Mouse (Mus musculus): ENCODE measurements around the gene Rgs8. TPM values are rescaled to one million over a fixed set of nuclear protein-coding genes. Genes with fewer than 3 reads are reported as not detected.

Rgs8 gene
- polyA plus RNA-seq, 1 experiment, result 0.02 TPM

- no peaks in the 10 kb centered on the region for H3K36me3 ChIP-seq (ENCODE audit: control insufficient read depth, insufficient read depth, low read length)
- no peaks in the 10 kb centered on the region for H3K27me3 ChIP-seq (replicated peaks; ENCODE audit: control insufficient read depth, insufficient read depth, low read length)
- DNase-seq, result peak; percentile 69
- WGBS, result 56% methylated on average over 3 of the region's 3 CpGs
- H3K27ac ChIP-seq (ENCODE audit: insufficient read depth, low read depth, low read length), result no peak overlapping the region
- H3K4me1 ChIP-seq (ENCODE audit: control insufficient read depth, insufficient read depth, low read length), result no peaks in the 10 kb centered on the region
- TF ChIP-seq CTCF (conservative IDR thresholded peaks at IDR 0.05; ENCODE audit: insufficient read depth, insufficient read length, low read depth, low read length), result no peak
- no peak for TF ChIP-seq POLR2A (IDR thresholded peaks at IDR 0.05; ENCODE audit: low read depth, low read length)
- no peak overlapping the region for H3K4me3 ChIP-seq (ENCODE audit: insufficient read depth, low read depth, low read length)
These were observed 77.8 kb downstream of the Rgs8 start for GRCm38 (mm10) chr1:153730671-153731070.

GRCm38 (mm10) chr1:153733181-153733580 lies 80.4 kb downstream of the Rgs8 start:
- H3K36me3 ChIP-seq (ENCODE audit: control insufficient read depth, insufficient read depth, low read length), result no peaks in the 10 kb centered on the region
- no peak overlapping the region for H3K27ac ChIP-seq (ENCODE audit: insufficient read depth, low read depth, low read length)
- no peak for DNase-seq
- no peaks in the 10 kb centered on the region for H3K4me1 ChIP-seq (ENCODE audit: control insufficient read depth, insufficient read depth, low read length)
- H3K27me3 ChIP-seq (replicated peaks; ENCODE audit: control insufficient read depth, insufficient read depth, low read length), result no peaks in the 10 kb centered on the region
- 79% methylated on average over 9 of the region's 9 CpGs for whole genome bisulfite sequencing
- TF ChIP-seq CTCF (conservative IDR thresholded peaks at IDR 0.05; ENCODE audit: insufficient read depth, insufficient read length, low read depth, low read length) (no peak), POLR2A (IDR thresholded peaks at IDR 0.05; ENCODE audit: low read depth, low read length) (no peak)
- H3K4me3 ChIP-seq (ENCODE audit: insufficient read depth, low read depth, low read length), result no peak overlapping the region

DNA sequence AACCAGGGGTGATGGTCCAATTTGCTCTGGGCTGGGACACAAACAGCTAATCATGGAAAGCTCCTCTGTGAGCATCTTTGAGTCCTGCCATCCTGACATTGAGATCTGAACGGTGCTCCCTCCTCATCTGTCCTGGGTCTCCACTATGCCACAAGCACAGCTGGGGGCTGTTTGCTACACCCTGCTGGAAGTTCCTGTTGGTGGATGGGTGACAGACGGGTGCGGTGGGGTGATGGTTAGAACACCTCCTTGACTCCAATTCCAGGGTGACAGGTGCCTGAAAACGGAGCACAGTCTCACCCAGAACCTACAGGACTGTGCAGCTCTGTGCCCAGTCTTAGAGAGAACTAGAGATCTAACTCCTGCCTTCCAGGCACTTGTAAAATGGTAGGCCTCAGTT lies 82.0 kb downstream of the Rgs8 start:
- TF ChIP-seq CTCF (conservative IDR thresholded peaks at IDR 0.05; ENCODE audit: insufficient read depth, insufficient read length, low read depth, low read length) (no peak), POLR2A (IDR thresholded peaks at IDR 0.05; ENCODE audit: low read depth, low read length) (no peak)
- Histone ChIP-seq H3K4me1 (ENCODE audit: control insufficient read depth, insufficient read depth, low read length) (no peaks in the 10 kb centered on the region), H3K27ac (ENCODE audit: insufficient read depth, low read depth, low read length) (no peak overlapping the region), H3K36me3 (ENCODE audit: control insufficient read depth, insufficient read depth, low read length) (no peaks in the 10 kb centered on the region), H3K4me3 (ENCODE audit: insufficient read depth, low read depth, low read length) (no peak overlapping the region), H3K27me3 (replicated peaks; ENCODE audit: control insufficient read depth, insufficient read depth, low read length) (no peaks in the 10 kb centered on the region)
- 87% methylated on average over 4 of the region's 4 CpGs for WGBS
- no peak for DNase-seq

DNA sequence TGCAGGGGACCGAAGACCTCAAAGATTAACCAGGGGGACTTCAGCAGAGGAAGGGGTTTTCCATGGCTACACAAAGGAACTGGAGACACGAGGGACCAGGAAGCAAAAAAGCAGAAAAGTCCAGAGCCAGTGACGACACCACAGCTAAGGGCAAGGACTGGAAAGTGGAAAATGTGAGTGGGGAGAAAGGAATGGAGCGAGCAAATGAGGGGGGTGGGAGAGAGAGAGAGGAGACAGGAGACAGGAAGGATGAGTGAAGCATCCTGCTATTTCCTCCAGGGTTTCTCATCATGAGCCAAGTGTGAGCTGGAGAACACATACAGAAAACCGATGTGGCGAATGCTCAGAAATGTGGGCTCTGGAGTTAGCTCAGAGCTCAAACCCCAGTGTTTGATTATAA lies 83.3 kb downstream of the Rgs8 start:
- TF ChIP-seq POLR2A (IDR thresholded peaks at IDR 0.05; ENCODE audit: low read depth, low read length), result no peak
- no peak for TF ChIP-seq CTCF (conservative IDR thresholded peaks at IDR 0.05; ENCODE audit: insufficient read depth, insufficient read length, low read depth, low read length)
- no peak overlapping the region for H3K27ac ChIP-seq (ENCODE audit: insufficient read depth, low read depth, low read length)
- DNase-seq, result no peak
- WGBS, result 64% methylated on average over 6 of the region's 6 CpGs
- H3K36me3 ChIP-seq (ENCODE audit: control insufficient read depth, insufficient read depth, low read length), result no peaks in the 10 kb centered on the region
- no peak overlapping the region for H3K4me3 ChIP-seq (ENCODE audit: insufficient read depth, low read depth, low read length)
- H3K4me1 ChIP-seq (ENCODE audit: control insufficient read depth, insufficient read depth, low read length), result no peaks in the 10 kb centered on the region
- no peaks in the 10 kb centered on the region for H3K27me3 ChIP-seq (replicated peaks; ENCODE audit: control insufficient read depth, insufficient read depth, low read length)

DNA sequence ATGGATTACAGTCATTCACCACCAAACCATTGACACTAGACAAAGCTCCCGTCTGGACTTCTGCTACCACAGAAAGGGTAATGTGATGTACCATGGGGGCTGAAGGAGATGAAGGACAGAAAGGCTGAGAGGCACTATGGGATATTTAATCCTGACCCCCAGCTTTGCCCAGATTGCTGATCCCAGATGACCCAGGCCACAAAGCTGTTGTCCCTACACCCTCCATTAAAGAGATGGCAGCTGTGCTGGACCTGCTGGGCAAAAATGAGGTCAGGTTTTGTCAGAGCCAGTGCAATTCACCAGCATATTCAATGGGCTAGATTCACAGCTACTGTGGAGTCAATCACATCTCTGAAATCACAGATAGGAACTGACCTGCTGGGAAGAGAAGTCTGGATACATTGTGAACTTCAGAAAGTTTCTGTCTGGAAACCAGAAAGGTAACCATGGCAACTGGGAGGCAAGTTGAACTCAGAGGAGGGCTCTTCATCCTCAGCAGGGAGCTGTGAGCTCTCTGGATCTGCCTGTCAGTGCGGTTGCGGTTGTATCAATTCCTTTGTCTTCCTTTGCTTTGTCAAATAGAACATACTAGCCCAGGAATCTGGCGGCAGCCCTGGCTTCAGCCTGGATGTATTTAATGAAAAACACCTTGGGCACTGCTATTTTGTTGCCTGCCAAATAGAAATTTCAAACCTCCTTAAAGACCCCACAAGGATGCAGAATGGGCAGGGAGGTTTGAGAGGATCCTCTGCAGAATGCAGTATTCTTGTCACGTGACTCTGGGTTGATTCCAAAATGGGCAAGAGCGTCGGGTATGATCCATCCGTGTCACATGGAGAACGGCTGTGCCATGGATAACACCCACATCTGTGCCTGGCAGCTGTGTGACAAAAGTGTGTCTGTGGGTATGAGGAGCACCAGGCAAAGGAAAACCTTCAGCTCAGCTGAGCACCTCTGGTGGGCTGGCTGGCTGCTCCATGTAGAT lies 84.6 kb downstream of the Rgs8 start:
- no peaks in the 10 kb centered on the region for H3K36me3 ChIP-seq (ENCODE audit: control insufficient read depth, insufficient read depth, low read length)
- no peak for DNase-seq
- 70% methylated on average over 9 of the region's 9 CpGs for WGBS
- no peaks in the 10 kb centered on the region for H3K27me3 ChIP-seq (replicated peaks; ENCODE audit: control insufficient read depth, insufficient read depth, low read length)
- H3K4me1 ChIP-seq (ENCODE audit: control insufficient read depth, insufficient read depth, low read length), result no peaks in the 10 kb centered on the region
- no peak overlapping the region for H3K4me3 ChIP-seq (ENCODE audit: insufficient read depth, low read depth, low read length)
- H3K27ac ChIP-seq (ENCODE audit: insufficient read depth, low read depth, low read length), result no peak overlapping the region
- TF ChIP-seq CTCF (conservative IDR thresholded peaks at IDR 0.05; ENCODE audit: insufficient read depth, insufficient read length, low read depth, low read length) (no peak), POLR2A (IDR thresholded peaks at IDR 0.05; ENCODE audit: low read depth, low read length) (no peak)

- Histone ChIP-seq H3K27ac (ENCODE audit: insufficient read depth, low read depth, low read length) (no peak overlapping the region), H3K36me3 (ENCODE audit: control insufficient read depth, insufficient read depth, low read length) (no peaks in the 10 kb centered on the region), H3K27me3 (replicated peaks; ENCODE audit: control insufficient read depth, insufficient read depth, low read length) (no peaks in the 10 kb centered on the region), H3K4me1 (ENCODE audit: control insufficient read depth, insufficient read depth, low read length) (no peaks in the 10 kb centered on the region), H3K4me3 (ENCODE audit: insufficient read depth, low read depth, low read length) (no peak overlapping the region)
- no peak for DNase-seq
- WGBS, result 25% methylated on average over 13 of the region's 13 CpGs
- TF ChIP-seq CTCF (conservative IDR thresholded peaks at IDR 0.05; ENCODE audit: insufficient read depth, insufficient read length, low read depth, low read length), result no peak
- no peak for TF ChIP-seq POLR2A (IDR thresholded peaks at IDR 0.05; ENCODE audit: low read depth, low read length)
These were observed 86.7 kb downstream of the Rgs8 start for GRCm38 (mm10) chr1:153739437-153740015.

- TF ChIP-seq POLR2A (IDR thresholded peaks at IDR 0.05; ENCODE audit: low read depth, low read length) (no peak), CTCF (conservative IDR thresholded peaks at IDR 0.05; ENCODE audit: insufficient read depth, insufficient read length, low read depth, low read length) (no peak)
- WGBS, result 2% methylated on average over 28 of the region's 28 CpGs
- no peak within 1 kb of the TSS for H3K27ac ChIP-seq (ENCODE audit: insufficient read depth, low read depth, low read length)
- H3K4me3 ChIP-seq (ENCODE audit: insufficient read depth, low read depth, low read length), result peak within 1 kb of the TSS; percentile 27; the same call in 1 of the 2 replicates
- DNase-seq, result peak; percentile 73
- H3K27me3 ChIP-seq (replicated peaks; ENCODE audit: control insufficient read depth, insufficient read depth, low read length), result no peaks in the 10 kb centered on the region
- no peaks in the 10 kb centered on the region for H3K36me3 ChIP-seq (ENCODE audit: control insufficient read depth, insufficient read depth, low read length)
- no peaks in the 10 kb centered on the region for H3K4me1 ChIP-seq (ENCODE audit: control insufficient read depth, insufficient read depth, low read length)
These were observed 87.3 kb downstream of the Rgs8 start, which contains the start of gene Rgs16 for GRCm38 (mm10) chr1:153740145-153740544. Rgs16 (plus strand) TSS chr1:153740349.
